Mouse (Mus musculus) C2C12 (cell line): ENCODE measurements around the gene Ccdc61. TPM values are rescaled to one million over a fixed set of nuclear protein-coding genes. Genes with fewer than 3 reads are reported as not detected.

ENCODE experiments used
- H3K27me3 ChIP-seq: one replicate; pipeline ENCODE4 v1.6.1; 2011; ENCODE audit not compliant: control insufficient read depth, insufficient read depth, insufficient read length
- H3K36me3 ChIP-seq: one replicate; pipeline ENCODE4 v1.6.1; 2011; ENCODE audit not compliant: control insufficient read depth, insufficient read depth
- H3K4me3 ChIP-seq: one replicate; pipeline ENCODE4 v1.5.1; 2011; ENCODE audit warnings: mild to moderate bottlenecking, control low read depth; ENCODE audit not compliant: poor library complexity, insufficient read depth, severe bottlenecking
- H3K79me2 ChIP-seq: one replicate; pipeline ENCODE4 v1.6.1; 2011; ENCODE audit not compliant: control insufficient read depth, insufficient read depth
- H3K79me3 ChIP-seq: one replicate; pipeline ENCODE4 v1.6.1; 2011; ENCODE audit warnings: low read depth, control low read depth
- H3ac ChIP-seq: one replicate; pipeline ENCODE3; 2011; ENCODE audit warnings: low read depth; ENCODE audit not compliant: control insufficient read depth, insufficient read length
- CEBPB ChIP-seq: IDR thresholded peaks from one replicate; pipeline ENCODE4 v1.6.1; 2011; ENCODE audit warnings: low read depth, mild to moderate bottlenecking, control low read depth, moderate library complexity
- CTCF ChIP-seq: IDR thresholded peaks from one replicate; pipeline ENCODE4 v1.5.1; 2011; ENCODE audit not compliant: control insufficient read depth, insufficient read depth, insufficient read length
- FOSL1 ChIP-seq: IDR thresholded peaks from one replicate; pipeline ENCODE4 v1.8.0; 2011; ENCODE audit warnings: mild to moderate bottlenecking, low read length; ENCODE audit not compliant: poor library complexity, insufficient read depth, severe bottlenecking
- MAX ChIP-seq: IDR thresholded peaks from one replicate; pipeline ENCODE4 v1.6.1; 2011; ENCODE audit warnings: mild to moderate bottlenecking, control low read depth
- MYOD1 ChIP-seq: IDR thresholded peaks from one replicate; pipeline ENCODE4 v1.6.1; 2011; ENCODE audit warnings: low read depth; ENCODE audit not compliant: control insufficient read depth, insufficient read length
- MYOG ChIP-seq: IDR thresholded peaks from one replicate; pipeline ENCODE4 v1.6.1; 2011; ENCODE audit not compliant: control insufficient read depth, insufficient read length; ENCODE audit errors: extremely low read depth
- USF1 ChIP-seq: IDR thresholded peaks from one replicate; pipeline ENCODE4 v1.6.1; 2011; ENCODE audit warnings: low read depth, mild to moderate bottlenecking, control low read depth, moderate library complexity
- polyA plus RNA-seq: library from polyadenylated mRNA; unstranded; fragments of >200 nt; fragmentation: generic; extraction: Trizol; gene quantifications from one replicate; pipeline ENCODE4 v1.2.1, GENCODE M21; 2012; ENCODE audit warnings: missing spikeins

The Ccdc61 gene
- polyA plus RNA-seq, 1 experiment, result 10.8 TPM

DNA sequence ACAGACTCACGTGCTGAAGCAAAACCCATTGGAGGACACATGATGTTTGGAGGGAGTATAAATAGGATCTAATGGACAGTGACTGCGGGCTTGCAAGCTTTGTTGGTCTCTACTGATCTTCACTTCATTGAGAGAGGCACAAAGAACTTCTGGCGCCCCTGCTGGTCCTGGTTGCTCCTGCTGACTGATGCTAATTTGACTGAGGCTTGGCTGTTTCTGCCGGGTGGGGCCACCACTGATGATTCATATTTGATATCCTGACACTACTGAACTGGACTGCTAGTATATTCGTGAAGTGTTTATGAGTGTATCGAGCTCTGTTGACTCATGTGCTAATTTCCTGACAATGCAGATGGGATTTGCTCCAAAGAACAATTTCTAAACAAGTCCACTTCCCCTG is 47.4 kb downstream of the Ccdc61 start:
- Histone ChIP-seq H3K27me3 (no peaks in the 10 kb centered on the region), H3ac (no peak overlapping the region), H3K79me2 (no peaks in the 10 kb centered on the region), H3K4me3 (no peak overlapping the region), H3K79me3 (no peaks in the 10 kb centered on the region), H3K36me3 (no peaks in the 10 kb centered on the region)
- no peak for TF ChIP-seq MYOG
- no peak for TF ChIP-seq CTCF
- TF ChIP-seq FOSL1, result no peak
- no peak for TF ChIP-seq USF1
- no peak for TF ChIP-seq MYOD1
- TF ChIP-seq MAX, result no peak

- no peaks in the 10 kb centered on the region for H3K79me2 ChIP-seq
- H3K79me3 ChIP-seq, result no peaks in the 10 kb centered on the region
- no peaks in the 10 kb centered on the region for H3K27me3 ChIP-seq
- H3K4me3 ChIP-seq, result no peak overlapping the region
- H3K36me3 ChIP-seq, result no peaks in the 10 kb centered on the region
- no peak overlapping the region for H3ac ChIP-seq
- TF ChIP-seq MYOG (no peak), MAX (no peak), USF1 (no peak), FOSL1 (no peak), CTCF (no peak), CEBPB (no peak), MYOD1 (peak; percentile 55)
These were observed 51.8 kb downstream of the Ccdc61 start for GRCm38 (mm10) chr7:18858310-18858916.

GRCm38 (mm10) chr7:18848395-18848794 is 61.8 kb downstream of the Ccdc61 start:
- Histone ChIP-seq H3K79me2 (no peaks in the 10 kb centered on the region), H3K27me3 (no peaks in the 10 kb centered on the region), H3K36me3 (no peaks in the 10 kb centered on the region), H3K4me3 (no peak overlapping the region), H3ac (no peak overlapping the region), H3K79me3 (no peaks in the 10 kb centered on the region)
- TF ChIP-seq USF1, result no peak
- no peak for TF ChIP-seq CEBPB
- no peak for TF ChIP-seq CTCF
- no peak for TF ChIP-seq MYOG
- no peak for TF ChIP-seq MAX
- TF ChIP-seq FOSL1, result no peak
- no peak for TF ChIP-seq MYOD1

DNA sequence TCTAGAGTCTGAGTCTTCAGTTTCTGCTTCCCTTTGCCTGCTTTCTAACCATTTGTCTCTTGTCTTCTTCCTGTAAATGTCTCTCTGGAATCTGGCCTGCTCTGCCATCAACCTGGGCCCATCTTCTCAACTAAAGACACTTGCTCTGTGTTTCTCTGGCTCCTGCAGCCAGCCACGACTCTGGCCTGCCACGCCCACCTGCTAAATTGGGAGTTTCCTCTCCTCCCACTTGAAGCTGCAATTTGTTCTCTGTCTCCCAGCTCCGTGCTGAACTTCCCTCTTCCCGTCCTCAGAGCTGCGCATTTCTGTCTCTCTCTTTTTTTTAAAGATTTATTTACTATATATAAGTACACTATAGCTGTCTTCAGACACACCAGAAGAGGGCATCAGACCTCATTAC is 65.4 kb downstream of the Ccdc61 start:
- H3K4me3 ChIP-seq, result no peak overlapping the region
- no peaks in the 10 kb centered on the region for H3K79me3 ChIP-seq
- no peak overlapping the region for H3ac ChIP-seq
- no peaks in the 10 kb centered on the region for H3K79me2 ChIP-seq
- TF ChIP-seq FOSL1, result no peak
- TF ChIP-seq MAX, result no peak
- TF ChIP-seq MYOG, result no peak
- TF ChIP-seq MYOD1, result no peak
- TF ChIP-seq CTCF, result no peak
- no peak for TF ChIP-seq CEBPB
- no peak for TF ChIP-seq USF1
- H3K27me3 ChIP-seq, result no peaks in the 10 kb centered on the region
- no peaks in the 10 kb centered on the region for H3K36me3 ChIP-seq

DNA sequence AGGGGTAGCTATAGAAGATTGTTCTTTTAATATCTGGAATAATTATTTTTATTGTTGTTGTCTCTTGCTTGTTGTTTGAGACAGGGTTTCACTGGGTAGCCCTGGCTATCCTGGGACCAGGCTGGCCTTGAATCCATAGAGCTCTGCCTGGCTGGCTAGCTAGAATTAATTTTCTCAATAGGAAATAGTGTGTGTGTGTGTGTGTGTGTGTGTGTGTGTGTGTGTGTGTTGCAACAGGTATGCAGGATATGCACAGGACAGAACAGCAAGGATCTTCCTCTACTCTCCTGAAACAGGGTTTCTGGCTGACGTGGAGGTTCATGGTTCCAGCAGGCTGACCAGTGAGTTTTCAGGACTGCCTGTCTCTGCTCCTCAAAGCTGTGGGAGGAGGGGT is 69.0 kb downstream of the Ccdc61 start:
- no peak for TF ChIP-seq USF1
- no peak for TF ChIP-seq CTCF
- TF ChIP-seq MAX, result no peak
- no peak for TF ChIP-seq MYOD1
- no peak for TF ChIP-seq MYOG
- no peak for TF ChIP-seq FOSL1
- no peak for TF ChIP-seq CEBPB
- H3K79me3 ChIP-seq, result no peaks in the 10 kb centered on the region
- H3K79me2 ChIP-seq, result no peaks in the 10 kb centered on the region
- H3K4me3 ChIP-seq, result no peak overlapping the region
- H3K36me3 ChIP-seq, result no peaks in the 10 kb centered on the region
- no peaks in the 10 kb centered on the region for H3K27me3 ChIP-seq
- H3ac ChIP-seq, result no peak overlapping the region

Other genes starting within 250 kb of the Ccdc61 start
- gene Psg20, start 224.2 kb downstream of the Ccdc61 start, polyA plus RNA-seq, result not detected
- gene Psg22, start 192.3 kb downstream of the Ccdc61 start, polyA plus RNA-seq, result not detected
- gene Psg19, start 111.9 kb downstream of the Ccdc61 start, polyA plus RNA-seq, result not detected
- not detected for gene Psg17, start 88.8 kb downstream of the Ccdc61 start, polyA plus RNA-seq
- 0.18 TPM for gene Mill2, start 70.4 kb downstream of the Ccdc61 start, polyA plus RNA-seq
- 0.05 TPM for gene Pglyrp1, start 39.1 kb downstream of the Ccdc61 start, polyA plus RNA-seq
- gene Nova2, start 15.5 kb upstream of the Ccdc61 start, polyA plus RNA-seq, result 0.05 TPM
- not detected for gene Nanos2, start 77.0 kb upstream of the Ccdc61 start, polyA plus RNA-seq
- 17.8 TPM for gene Mypop, start 80.8 kb upstream of the Ccdc61 start, polyA plus RNA-seq
- 39.4 TPM for gene Irf2bp1, start 93.6 kb upstream of the Ccdc61 start, polyA plus RNA-seq
- gene Foxa3, start 113.1 kb upstream of the Ccdc61 start, polyA plus RNA-seq, result 0.07 TPM
- 84.8 TPM for gene Sympk, start 114.0 kb upstream of the Ccdc61 start, polyA plus RNA-seq
- 0.09 TPM for gene Rsph6a, start 144.3 kb upstream of the Ccdc61 start, polyA plus RNA-seq
- 83.1 TPM for gene Dmwd, start 165.8 kb upstream of the Ccdc61 start, polyA plus RNA-seq
- 120 TPM for gene Dmpk, start 173.4 kb upstream of the Ccdc61 start, polyA plus RNA-seq
- 1.6 TPM for gene Six5, start 184.2 kb upstream of the Ccdc61 start, polyA plus RNA-seq
- not detected for gene Gm4969, start 208.0 kb upstream of the Ccdc61 start, polyA plus RNA-seq
- 7.4 TPM for gene Fbxo46, start 209.4 kb upstream of the Ccdc61 start, polyA plus RNA-seq
- 12.3 TPM for gene Qpctl, start 238.9 kb upstream of the Ccdc61 start, polyA plus RNA-seq
- gene Snrpd2, start 239.3 kb upstream of the Ccdc61 start, polyA plus RNA-seq, result 255 TPM